Mouse (Mus musculus) neutrophil, adult 5-6 weeks (primary cell): Measurements from ENCODE around the gene Galntl6. TPM values are rescaled to one million over a fixed set of nuclear protein-coding genes. Genes with fewer than 3 reads are reported as not detected.

Experiments used
- ATAC-seq: fragments of 151-379, 151-347 bp; 2 replicates; pipeline ENCODE4 v1.8.0; 2017; ENCODE audit warnings: mild to moderate bottlenecking, moderate TSS enrichment; ENCODE audit not compliant: insufficient number of reproducible peaks, poor library complexity, low FRiP score, severe bottlenecking; ENCODE audit errors: extremely low read depth
- total RNA-seq: library from RNA; stranded (forward); fragments of 200-1000 nt; gene quantifications from 2 replicates; pipeline ENCODE4 v1.2.3, GENCODE M21; 2017

Gene Galntl6
- total RNA-seq, 1 experiment from 2014 or later, result not detected

- ATAC-seq, result no peak
Measured at GRCm38 (mm10) chr8:58371979-58372378, 540.5 kb downstream of the Galntl6 start.

GRCm38 (mm10) chr8:58331151-58331550, 581.3 kb downstream of the Galntl6 start:
- ATAC-seq, result no peak

- no peak for ATAC-seq
Measured at GRCm38 (mm10) chr8:58313482-58313881, 599.0 kb downstream of the Galntl6 start.

- ATAC-seq, result no peak
Measured at GRCm38 (mm10) chr8:58291487-58291886, 621.0 kb downstream of the Galntl6 start.

- no peak for ATAC-seq
Measured at GRCm38 (mm10) chr8:58290080-58290479, 622.4 kb downstream of the Galntl6 start.

GRCm38 (mm10) chr8:58265485-58265884, 647.0 kb downstream of the Galntl6 start:
- ATAC-seq, result no peak

GRCm38 (mm10) chr8:58258577-58259315, 653.7 kb downstream of the Galntl6 start:
- no peak for ATAC-seq

- no peak for ATAC-seq
Measured at GRCm38 (mm10) chr8:58253620-58254019, 658.8 kb downstream of the Galntl6 start.

- no peak for ATAC-seq
Measured at GRCm38 (mm10) chr8:58244830-58245229, 667.6 kb downstream of the Galntl6 start.

GRCm38 (mm10) chr8:58234220-58234619, 678.2 kb downstream of the Galntl6 start:
- no peak for ATAC-seq

- ATAC-seq, result no peak
Measured at GRCm38 (mm10) chr8:58228725-58229124, 683.7 kb downstream of the Galntl6 start.

GRCm38 (mm10) chr8:58217885-58218284, 694.6 kb downstream of the Galntl6 start:
- no peak for ATAC-seq

- ATAC-seq, result no peak
Measured at GRCm38 (mm10) chr8:58189694-58190093, 722.7 kb downstream of the Galntl6 start.

GRCm38 (mm10) chr8:58146961-58147360, 765.5 kb downstream of the Galntl6 start:
- no peak for ATAC-seq

GRCm38 (mm10) chr8:58086733-58087132, 825.7 kb downstream of the Galntl6 start:
- no peak for ATAC-seq

- ATAC-seq, result no peak
Measured at GRCm38 (mm10) chr8:58084931-58085330, 827.5 kb downstream of the Galntl6 start.

- no peak for ATAC-seq
Measured at GRCm38 (mm10) chr8:58081715-58082114, 830.7 kb downstream of the Galntl6 start.

GRCm38 (mm10) chr8:58074611-58075010, 837.8 kb downstream of the Galntl6 start:
- no peak for ATAC-seq

GRCm38 (mm10) chr8:58073733-58074132, 838.7 kb downstream of the Galntl6 start:
- ATAC-seq, result no peak

GRCm38 (mm10) chr8:58032271-58032670, 880.2 kb downstream of the Galntl6 start:
- ATAC-seq, result no peak

- no peak for ATAC-seq
Measured at GRCm38 (mm10) chr8:58025558-58025957, 886.9 kb downstream of the Galntl6 start.
